Mouse (Mus musculus) lung, embryonic 16.5 days (tissue): Measurements from ENCODE around the gene Tor4a. TPM values are rescaled to one million over a fixed set of nuclear protein-coding genes. Genes with fewer than 3 reads are reported as not detected.

Experiments used
- ATAC-seq: fragments of 200-750 bp; cut with Nextera tagmentation; 2 replicates; pipeline ENCODE4 v1.8.0; 2017; ENCODE audit warnings: low read depth, mild to moderate bottlenecking, moderate library complexity
- H3K27ac ChIP-seq: fragments of 300-500 bp; sonication (generic); 2 replicates; pipeline ENCODE4 v1.5.1; 2014; ENCODE audit warnings: mild to moderate bottlenecking, control low read depth, low read length
- H3K27me3 ChIP-seq: fragments of 300-500 bp; sonication (generic); 2 replicates; pipeline ENCODE4 v1.6.1; 2014; ENCODE audit warnings: low read depth, low read length, mixed read lengths; ENCODE audit not compliant: control insufficient read depth, insufficient read depth
- H3K36me3 ChIP-seq: fragments of 300-500 bp; sonication (generic); 2 replicates; pipeline ENCODE4 v1.6.1; 2014; ENCODE audit warnings: low read length; ENCODE audit not compliant: control insufficient read depth, insufficient read depth
- H3K4me1 ChIP-seq: fragments of 300-500 bp; sonication (generic); replicated peaks from 2 replicates; pipeline ENCODE4 v1.6.1; 2014; ENCODE audit warnings: low read length, mixed read lengths; ENCODE audit not compliant: control insufficient read depth, insufficient read depth
- H3K4me2 ChIP-seq: fragments of 300-500 bp; sonication (generic); 2 replicates; pipeline ENCODE4 v1.6.1; 2014; ENCODE audit warnings: low read depth, low read length, control low read depth
- H3K4me3 ChIP-seq: fragments of 300-500 bp; sonication (generic); 2 replicates; pipeline ENCODE4 v1.5.1; 2014; ENCODE audit warnings: mild to moderate bottlenecking, low read length, control low read depth
- H3K9ac ChIP-seq: fragments of 300-500 bp; sonication (generic); 2 replicates; pipeline ENCODE4 v1.6.1; 2014; ENCODE audit warnings: low read length, control low read depth
- H3K9me3 ChIP-seq: fragments of 300-500 bp; sonication (generic); 2 replicates; pipeline ENCODE4 v1.6.1; 2016; ENCODE audit warnings: low read length; ENCODE audit not compliant: control insufficient read depth
- WGBS: fragments of 180-500 bp; shearing (Covaris S2); extraction: QIAGEN DNeasy Blood & Tissue Kit; methylation state at CpG from one replicate; pipeline ENCODE4 v1.1.7; 2014; 5-methylcytosine and 5-hydroxymethylcytosine counted together
- polyA plus RNA-seq: library from polyadenylated mRNA; unstranded; fragments of >200 nt; fragmentation: Nextera tagmentation; extraction: Ambion mirVana; gene quantifications from 2 replicates; pipeline ENCODE4 v1.2.1, GENCODE M21; 2015

The Tor4a gene
- polyA plus RNA-seq, 1 experiment from 2014 or later = 10.0 TPM

- Histone ChIP-seq H3K27ac (no peak overlapping the region), H3K4me1 (no peaks in the 10 kb centered on the region), H3K4me2 (no peak overlapping the region), H3K9me3 (no peaks in the 10 kb centered on the region), H3K4me3 (no peak overlapping the region), H3K36me3 (peaks cover 7% of the 10 kb centered on the region), H3K9ac (no peak overlapping the region), H3K27me3 (no peaks in the 10 kb centered on the region)
- 53% methylated on average over 2 of the region's 2 CpGs for WGBS
- ATAC-seq = no peak
Measured at GRCm38 (mm10) chr2:25217666-25218065, 21.0 kb upstream of the Tor4a start.

- peaks cover 11% of the 10 kb centered on the region for H3K4me1 ChIP-seq
- WGBS = 57% methylated on average over 3 of the region's 3 CpGs
- no peak for ATAC-seq
- no peaks in the 10 kb centered on the region for H3K36me3 ChIP-seq
- H3K27me3 ChIP-seq = no peaks in the 10 kb centered on the region
- H3K9me3 ChIP-seq = no peaks in the 10 kb centered on the region
- H3K4me2 ChIP-seq = no peak within 1 kb of the TSS
- no peak within 1 kb of the TSS for H3K9ac ChIP-seq
- H3K4me3 ChIP-seq = no peak within 1 kb of the TSS
- H3K27ac ChIP-seq = no peak within 1 kb of the TSS
Measured at GRCm38 (mm10) chr2:25214444-25214843, 17.8 kb upstream of the Tor4a start, which contains the start of gene Stpg3. Gene Stpg3 (minus strand): TSS chr2:25214637.

GRCm38 (mm10) chr2:25213266-25213865 lies 16.7 kb upstream of the Tor4a start:
- no peak overlapping the region for H3K9ac ChIP-seq
- 60% methylated on average over 23 of the region's 23 CpGs for WGBS
- ATAC-seq = no peak

GRCm38 (mm10) chr2:25211121-25211670 lies 14.5 kb upstream of the Tor4a start, which contains the start of gene Nelfb:
Gene Nelfb (minus strand): TSS chr2:25211489.
- Histone ChIP-seq H3K4me2 (peak within 1 kb of the TSS; percentile 82), H3K27me3 (no peaks in the 10 kb centered on the region), H3K4me3 (peak within 1 kb of the TSS; percentile 91), H3K9me3 (no peaks in the 10 kb centered on the region), H3K27ac (peak within 1 kb of the TSS; percentile 71), H3K36me3 (peaks cover 6% of the 10 kb centered on the region), H3K4me1 (peaks cover 11% of the 10 kb centered on the region), H3K9ac (peak within 1 kb of the TSS; percentile 91)
- under 1% methylated on average over 44 of the region's 44 CpGs for WGBS
- peak; percentile 96 for ATAC-seq

More at GRCm38 (mm10) chr2:25213266-25213865, 16.7 kb upstream of the Tor4a start:
- Histone ChIP-seq H3K4me1 (peaks cover 11% of the 10 kb centered on the region), H3K27me3 (no peaks in the 10 kb centered on the region), H3K36me3 (no peaks in the 10 kb centered on the region), H3K4me3 (no peak overlapping the region), H3K4me2 (no peak overlapping the region), H3K27ac (no peak overlapping the region), H3K9me3 (no peaks in the 10 kb centered on the region)

- Histone ChIP-seq H3K4me2 (peak overlapping the region; percentile 82), H3K4me1 (peaks cover 11% of the 10 kb centered on the region), H3K36me3 (peaks cover 12% of the 10 kb centered on the region), H3K4me3 (peak overlapping the region; percentile 91), H3K9ac (peak overlapping the region; percentile 91), H3K27me3 (no peaks in the 10 kb centered on the region), H3K27ac (peak overlapping the region; percentile 71), H3K9me3 (no peaks in the 10 kb centered on the region)
- under 1% methylated on average over 24 of the region's 24 CpGs for WGBS
- ATAC-seq = peak; percentile 35
Measured at GRCm38 (mm10) chr2:25210686-25211085, 14.0 kb upstream of the Tor4a start.

GRCm38 (mm10) chr2:25207593-25207992 lies 10.9 kb upstream of the Tor4a start:
- WGBS = 96% methylated on average over 1 of the region's 1 CpGs
- peaks cover 31% of the 10 kb centered on the region for H3K36me3 ChIP-seq
- H3K4me1 ChIP-seq = peaks cover 11% of the 10 kb centered on the region

GRCm38 (mm10) chr2:25203631-25204214 lies 7.0 kb upstream of the Tor4a start:
- H3K36me3 ChIP-seq = peaks cover 52% of the 10 kb centered on the region
- no peak overlapping the region for H3K4me2 ChIP-seq
- no peak overlapping the region for H3K27ac ChIP-seq
- ATAC-seq = no peak
- no peaks in the 10 kb centered on the region for H3K27me3 ChIP-seq
- H3K9me3 ChIP-seq = no peaks in the 10 kb centered on the region
- no peak overlapping the region for H3K9ac ChIP-seq
- 60% methylated on average over 4 of the region's 4 CpGs for WGBS
- H3K4me3 ChIP-seq = no peak overlapping the region
- no peaks in the 10 kb centered on the region; the same call in 1 of the 2 replicates for H3K4me1 ChIP-seq

More at GRCm38 (mm10) chr2:25207593-25207992, 10.9 kb upstream of the Tor4a start:
- Histone ChIP-seq H3K4me2 (no peak overlapping the region), H3K9me3 (no peaks in the 10 kb centered on the region), H3K27me3 (no peaks in the 10 kb centered on the region), H3K9ac (no peak overlapping the region), H3K27ac (no peak overlapping the region), H3K4me3 (no peak overlapping the region)
- ATAC-seq = no peak

- Histone ChIP-seq H3K4me2 (no peak overlapping the region), H3K36me3 (peaks cover 43% of the 10 kb centered on the region), H3K9ac (no peak overlapping the region), H3K27me3 (no peaks in the 10 kb centered on the region), H3K4me3 (no peak overlapping the region), H3K4me1 (peaks cover 4% of the 10 kb centered on the region), H3K9me3 (no peaks in the 10 kb centered on the region), H3K27ac (no peak overlapping the region)
- no peak for ATAC-seq
- WGBS = 82% methylated on average over 2 of the region's 2 CpGs
Measured at GRCm38 (mm10) chr2:25200631-25201030, 3.9 kb upstream of the Tor4a start.

GRCm38 (mm10) chr2:25197946-25198345 lies 1.3 kb upstream of the Tor4a start:
- Histone ChIP-seq H3K4me3 (no peak overlapping the region), H3K27me3 (peaks cover 4% of the 10 kb centered on the region; the same call in 1 of the 2 replicates), H3K9me3 (no peaks in the 10 kb centered on the region), H3K27ac (peak overlapping the region; percentile 87; the same call in 1 of the 2 replicates), H3K9ac (peak overlapping the region; percentile 18; the same call in 1 of the 2 replicates), H3K4me2 (no peak overlapping the region), H3K36me3 (peaks cover 27% of the 10 kb centered on the region), H3K4me1 (peaks cover 22% of the 10 kb centered on the region)
- no peak for ATAC-seq
